In genomic region chr11:89898516-89898915, GRCm38 (mm10) we compare ENCODE assay signal across 21 mouse cellular contexts.
DNase-seq lines count a peak whose midpoint lies in the region; ATAC-seq and TF ChIP-seq lines count a peak whose summit lies in the region.
"Had no signal": no experiment of that assay in that cellular context is flagged by ENCODE, and none has a peak within 500 bp of the region (broad histone marks: within the 10 kb centered on the region; RNA-seq: fewer than 3 reads in every experiment).

No protein-coding gene starts in this region.

- H3K4me1 ChIP-seq in midbrain, embryonic 12.5 days, result peaks cover 7% of the 10 kb centered on the region; the same call in 1 of the 2 replicates
- no peaks in the 10 kb centered on the region for H3K4me1 ChIP-seq in midbrain, embryonic 11.5 days (ENCODE audit: control insufficient read depth, insufficient read depth, low read length)
- H3K4me1 ChIP-seq in forebrain, embryonic 14.5 days (ENCODE audit: control insufficient read depth, insufficient read depth, low read length), result peaks cover 11% of the 10 kb centered on the region; the same call in 1 of the 2 replicates
- H3K4me1 ChIP-seq in hindbrain, embryonic 15.5 days (replicated peaks), result peaks cover 13% of the 10 kb centered on the region; the same call in 1 of the 2 replicates
- no peaks in the 10 kb centered on the region for H3K4me1 ChIP-seq in midbrain, postnatal 0 days (ENCODE audit: insufficient read depth, low read length)
- H3K4me1 ChIP-seq: embryonic facial prominence, embryonic 12.5 days; heart, embryonic 10.5 days had no signal

- no peak overlapping the region for H3K4me3 ChIP-seq in midbrain, embryonic 12.5 days
- no peak overlapping the region for H3K4me3 ChIP-seq in midbrain, embryonic 11.5 days (ENCODE audit: low read depth, low read length)
- no peak overlapping the region for H3K4me3 ChIP-seq in forebrain, embryonic 14.5 days (ENCODE audit: low read depth, low read length)
- no peak overlapping the region for H3K4me3 ChIP-seq in hindbrain, embryonic 15.5 days
- H3K4me3 ChIP-seq in midbrain, postnatal 0 days (ENCODE audit: low read depth, low read length), result no peak overlapping the region
- H3K4me3 ChIP-seq: embryonic facial prominence, embryonic 12.5 days; gastrocnemius, adult 2 months; heart, embryonic 10.5 days; layer of hippocampus, adult 2 months had no signal

- no peak overlapping the region for H3K9ac ChIP-seq in midbrain, embryonic 12.5 days (replicated peaks)
- no peak overlapping the region for H3K9ac ChIP-seq in midbrain, embryonic 11.5 days (ENCODE audit: low read length)
- H3K9ac ChIP-seq in forebrain, embryonic 14.5 days (ENCODE audit: low read length), result no peak overlapping the region
- H3K9ac ChIP-seq in hindbrain, embryonic 15.5 days, result no peak overlapping the region
- no peak overlapping the region for H3K9ac ChIP-seq in midbrain, postnatal 0 days (replicated peaks; ENCODE audit: low read length, poor library complexity, severe bottlenecking)
- H3K9ac ChIP-seq: embryonic facial prominence, embryonic 12.5 days; liver, postnatal 0 days had no signal

- DNase-seq in midbrain, embryonic 11.5 days (ENCODE audit: low spot score, missing footprints), result no peak
- DNase-seq in forebrain, embryonic 14.5 days (ENCODE audit: low spot score), result peak; percentile 80
- DNase-seq in midbrain, postnatal 0 days (ENCODE audit: low spot score), result peak; percentile 24
- no peak for DNase-seq in gastrocnemius, postnatal 25 days
- DNase-seq in B cell, adult 2 months, result no peak
- DNase-seq: adrenal gland, adult 2 months; cerebellum, adult 2 months; cerebellum, postnatal 25 days; gastrocnemius, adult 2 months; kidney, postnatal 25 days; layer of hippocampus, postnatal 36 days; liver, postnatal 0 days; lung, postnatal 10 days; spleen, adult 18-20 months had no signal

- no peak for TF ChIP-seq CTCF in midbrain, postnatal 0 days (IDR thresholded peaks at IDR 0.05)

- no peak overlapping the region for H3K27ac ChIP-seq in midbrain, embryonic 12.5 days (replicated peaks)
- H3K27ac ChIP-seq in midbrain, embryonic 11.5 days (ENCODE audit: low read depth, low read length), result no peak overlapping the region
- H3K27ac ChIP-seq in forebrain, embryonic 14.5 days (ENCODE audit: low read depth, low read length), result no peak overlapping the region
- no peak overlapping the region for H3K27ac ChIP-seq in hindbrain, embryonic 15.5 days (replicated peaks)
- no peak overlapping the region for H3K27ac ChIP-seq in midbrain, postnatal 0 days (ENCODE audit: low read depth, low read length)
- H3K27ac ChIP-seq: embryonic facial prominence, embryonic 12.5 days; gastrocnemius, adult 2 months; heart, embryonic 10.5 days; layer of hippocampus, adult 2 months had no signal

- WGBS in midbrain, embryonic 12.5 days, result 44% methylated on average over 4 of the region's 4 CpGs
- WGBS in midbrain, embryonic 11.5 days, result 66% methylated on average over 4 of the region's 4 CpGs
- 6% methylated on average over 4 of the region's 4 CpGs for WGBS in forebrain, embryonic 14.5 days
- WGBS in hindbrain, embryonic 15.5 days, result 31% methylated on average over 4 of the region's 4 CpGs
- 35% methylated on average over 4 of the region's 4 CpGs for WGBS in midbrain, postnatal 0 days

- no peak overlapping the region for H3K4me2 ChIP-seq in midbrain, embryonic 12.5 days (replicated peaks)
- H3K4me2 ChIP-seq in midbrain, embryonic 11.5 days, result no peak overlapping the region
- H3K4me2 ChIP-seq in forebrain, embryonic 14.5 days (ENCODE audit: low read length), result no peak overlapping the region
- H3K4me2 ChIP-seq in hindbrain, embryonic 15.5 days, result no peak overlapping the region
- H3K4me2 ChIP-seq in midbrain, postnatal 0 days (ENCODE audit: low read depth, low read length, poor library complexity, severe bottlenecking), result no peak overlapping the region
- H3K4me2 ChIP-seq: embryonic facial prominence, embryonic 12.5 days; liver, embryonic 11.5 days had no signal

- H3K27me3 ChIP-seq in midbrain, embryonic 12.5 days, result no peaks in the 10 kb centered on the region
- no peaks in the 10 kb centered on the region for H3K27me3 ChIP-seq in midbrain, embryonic 11.5 days (ENCODE audit: control insufficient read depth, insufficient read depth, low read length)
- H3K27me3 ChIP-seq in forebrain, embryonic 14.5 days (replicated peaks; ENCODE audit: control insufficient read depth, insufficient read depth, low read length), result no peaks in the 10 kb centered on the region
- H3K27me3 ChIP-seq in hindbrain, embryonic 15.5 days, result no peaks in the 10 kb centered on the region
- H3K27me3 ChIP-seq in midbrain, postnatal 0 days (ENCODE audit: insufficient read depth, low read length), result no peaks in the 10 kb centered on the region
- H3K27me3 ChIP-seq: embryonic facial prominence, embryonic 12.5 days had no signal

- no peaks in the 10 kb centered on the region for H3K36me3 ChIP-seq in midbrain, embryonic 12.5 days
- no peaks in the 10 kb centered on the region for H3K36me3 ChIP-seq in midbrain, embryonic 11.5 days (ENCODE audit: control insufficient read depth, insufficient read depth, low read length)
- H3K36me3 ChIP-seq in forebrain, embryonic 14.5 days (ENCODE audit: control insufficient read depth, insufficient read depth, low read length), result no peaks in the 10 kb centered on the region
- H3K36me3 ChIP-seq in hindbrain, embryonic 15.5 days, result no peaks in the 10 kb centered on the region
- no peaks in the 10 kb centered on the region for H3K36me3 ChIP-seq in midbrain, postnatal 0 days (ENCODE audit: insufficient read depth, low read length)
- H3K36me3 ChIP-seq: embryonic facial prominence, embryonic 12.5 days; heart, embryonic 10.5 days had no signal

- no peaks in the 10 kb centered on the region for H3K9me3 ChIP-seq in midbrain, embryonic 12.5 days
- H3K9me3 ChIP-seq in midbrain, embryonic 11.5 days (ENCODE audit: control insufficient read depth, low read length), result no peaks in the 10 kb centered on the region
- H3K9me3 ChIP-seq in forebrain, embryonic 14.5 days (replicated peaks; ENCODE audit: control insufficient read depth, low read length), result no peaks in the 10 kb centered on the region
- no peaks in the 10 kb centered on the region for H3K9me3 ChIP-seq in hindbrain, embryonic 15.5 days
- H3K9me3 ChIP-seq in midbrain, postnatal 0 days (ENCODE audit: low read length), result no peaks in the 10 kb centered on the region
- H3K9me3 ChIP-seq: embryonic facial prominence, embryonic 12.5 days; heart, embryonic 10.5 days had no signal

- ATAC-seq in midbrain, embryonic 12.5 days (ENCODE audit: low FRiP score, low read depth), result peak; percentile 41; the same call in 1 of the 2 replicates
- ATAC-seq in midbrain, embryonic 11.5 days (ENCODE audit: low FRiP score), result no peak
- peak; percentile 60 for ATAC-seq in forebrain, embryonic 14.5 days
- peak; percentile 54; the same call in 1 of the 2 replicates for ATAC-seq in hindbrain, embryonic 15.5 days (ENCODE audit: low FRiP score, low read depth)
- no peak for ATAC-seq in midbrain, postnatal 0 days (ENCODE audit: low FRiP score)
- ATAC-seq: intestine, postnatal 0 days; liver, postnatal 0 days had no signal

Comparison
In these comparisons a context has a peak if more than half of its experiments do, and no peak if none do; other contexts are left out.
1. ATAC-seq: peak in midbrain, embryonic 12.5 days (single experiment), forebrain, embryonic 14.5 days (single experiment) and hindbrain, embryonic 15.5 days (single experiment); none in midbrain, embryonic 11.5 days (single experiment) and midbrain, postnatal 0 days (single experiment).
2. DNase-seq: peak in forebrain, embryonic 14.5 days (single experiment) and midbrain, postnatal 0 days (single experiment); none in midbrain, embryonic 11.5 days (single experiment), gastrocnemius, postnatal 25 days (single experiment) and B cell, adult 2 months (0 of 2).